Mouse (Mus musculus): ENCODE data around the gene Fbxo3. TPM values are rescaled to one million over a fixed set of nuclear protein-coding genes. Genes with fewer than 3 reads are reported as not detected.
"Not testable (repeated sequence)": the region's sequence is repeated elsewhere in the genome, so short reads cannot be mapped to it uniquely, and the experiment has no call there.

Fbxo3 gene
- polyA plus RNA-seq, 1 experiment from 2014 or later, result 47.3 TPM

DNA sequence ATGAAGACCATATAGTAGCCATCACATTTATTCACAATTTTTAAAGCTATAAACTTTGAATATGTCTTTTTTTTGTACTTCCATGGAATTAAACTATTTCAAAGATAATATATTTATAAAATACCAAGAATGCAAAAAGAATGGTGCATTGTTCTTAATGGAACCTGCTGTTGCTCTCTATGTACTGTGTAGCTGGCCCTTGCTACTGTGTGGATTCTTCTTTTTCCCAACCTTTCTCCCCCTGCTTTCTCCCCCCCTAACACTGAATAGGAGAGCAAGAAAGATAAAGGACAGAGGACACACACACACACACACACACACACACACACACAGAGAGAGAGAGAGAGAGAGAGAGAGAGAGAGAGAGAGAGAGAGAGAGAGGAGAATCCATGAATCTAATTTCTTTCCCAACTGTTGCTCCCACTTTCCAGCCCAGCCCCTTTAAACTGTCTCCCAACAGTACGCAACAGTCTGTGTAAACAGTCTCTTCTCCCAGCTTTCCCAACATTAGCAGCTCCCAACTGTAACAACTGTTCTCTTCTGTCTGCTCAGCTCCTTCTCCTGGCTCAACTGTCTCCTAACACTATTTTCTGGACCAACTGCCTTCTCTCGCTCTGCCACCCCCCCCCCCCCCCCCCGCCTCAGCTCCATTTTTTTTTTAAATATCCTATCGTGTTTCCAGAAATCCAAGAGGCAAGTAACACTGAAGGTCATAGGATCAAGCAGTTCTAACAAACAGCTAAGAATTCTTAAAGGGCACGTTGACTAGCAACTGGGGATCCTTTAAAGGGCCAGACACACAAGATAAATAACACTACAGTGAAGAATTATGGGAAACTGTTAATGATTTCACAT lies 16.3 kb downstream of the Fbxo3 start:
- Histone ChIP-seq H3K36me3 (ENCODE audit: control insufficient read depth, insufficient read depth, low read length) (peaks cover 66% of the 10 kb centered on the region), H3K27me3 (replicated peaks; ENCODE audit: control insufficient read depth, insufficient read depth, low read length) (no peaks in the 10 kb centered on the region), H3K9me3 (ENCODE audit: control insufficient read depth, low read length) (no peaks in the 10 kb centered on the region), H3K4me3 (ENCODE audit: low read depth, low read length) (no peak overlapping the region), H3K9ac (ENCODE audit: low read depth, low read length) (no peak overlapping the region), H3K4me2 (ENCODE audit: low read depth, low read length) (no peak overlapping the region), H3K4me1 (ENCODE audit: control insufficient read depth, insufficient read depth, low read length) (no peaks in the 10 kb centered on the region), H3K27ac (replicated peaks; ENCODE audit: low read depth, low read length) (no peak overlapping the region)
- no peak; the same call in 1 of the 2 replicates for ATAC-seq (ENCODE audit: low read depth)
- peak; percentile 32 for DNase-seq (ENCODE audit: low spot score)
- WGBS, result 35% methylated on average over 4 of the region's 5 CpGs

DNA sequence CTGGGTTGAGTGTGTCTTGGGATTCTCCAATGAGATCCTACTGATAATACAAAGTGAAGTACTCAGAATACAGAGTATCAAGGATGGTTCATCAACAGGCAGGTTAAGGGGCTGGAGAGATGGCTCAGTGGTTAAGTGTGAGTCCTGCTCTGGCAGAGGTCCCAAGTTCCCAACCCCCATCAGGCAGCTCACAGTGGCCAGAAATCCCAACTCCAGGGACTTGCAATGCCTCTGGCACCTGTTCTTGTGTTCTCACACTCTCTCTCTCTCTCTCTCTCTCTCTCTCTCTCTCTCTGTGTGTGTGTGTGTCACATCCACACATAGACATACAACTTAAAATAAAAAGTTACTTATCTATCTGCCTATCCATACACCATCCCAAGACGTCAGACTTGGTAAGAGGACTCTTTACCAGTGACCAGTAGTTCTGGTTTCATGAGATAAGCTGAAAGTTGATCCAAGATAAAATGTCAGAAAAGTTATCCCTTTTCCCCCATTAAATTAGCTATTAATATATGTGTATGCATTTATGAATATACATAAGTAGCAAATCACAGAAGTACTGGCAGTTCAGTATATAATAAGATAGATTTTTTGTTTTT lies 17.1 kb downstream of the Fbxo3 start:
- Histone ChIP-seq H3K9ac (ENCODE audit: low read depth, low read length) (no peak overlapping the region), H3K4me3 (ENCODE audit: low read depth, low read length) (no peak overlapping the region), H3K4me2 (ENCODE audit: low read depth, low read length) (no peak overlapping the region), H3K27ac (replicated peaks; ENCODE audit: low read depth, low read length) (no peak overlapping the region), H3K4me1 (ENCODE audit: control insufficient read depth, insufficient read depth, low read length) (no peaks in the 10 kb centered on the region), H3K36me3 (ENCODE audit: control insufficient read depth, insufficient read depth, low read length) (peaks cover 64% of the 10 kb centered on the region), H3K9me3 (ENCODE audit: control insufficient read depth, low read length) (no peaks in the 10 kb centered on the region), H3K27me3 (replicated peaks; ENCODE audit: control insufficient read depth, insufficient read depth, low read length) (no peaks in the 10 kb centered on the region)
- DNase-seq (ENCODE audit: low spot score), result no peak
- ATAC-seq (ENCODE audit: low read depth), result no peak
- WGBS, result 79% methylated on average over 1 of the region's 1 CpGs

DNA sequence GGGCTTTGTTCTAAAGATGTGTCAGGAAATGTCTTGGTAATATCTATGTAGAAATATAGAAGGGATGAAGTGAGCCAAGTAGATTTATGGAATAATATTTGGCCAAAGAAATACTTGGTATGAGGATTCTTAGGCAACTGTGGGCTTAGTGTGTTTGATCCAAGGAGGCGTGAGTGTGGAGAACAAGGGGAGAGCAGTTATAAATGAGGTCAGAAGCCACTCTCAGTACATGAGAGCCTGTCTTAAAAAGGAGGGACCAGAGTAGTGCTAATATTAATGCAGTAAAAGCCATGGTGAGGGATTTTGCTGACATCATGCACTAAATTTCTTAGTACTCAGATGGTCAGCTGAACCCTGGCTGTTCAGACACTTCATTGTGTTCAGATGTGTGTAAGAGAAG lies 30.9 kb downstream of the Fbxo3 start:
- ATAC-seq (ENCODE audit: low read depth) (no peak), DNase-seq (ENCODE audit: low spot score) (no peak)
- no peak overlapping the region for H3K4me2 ChIP-seq (ENCODE audit: low read depth, low read length)
- WGBS, result 95% methylated on average over 1 of the region's 1 CpGs
- H3K27me3 ChIP-seq (replicated peaks; ENCODE audit: control insufficient read depth, insufficient read depth, low read length), result no peaks in the 10 kb centered on the region
- H3K4me3 ChIP-seq (ENCODE audit: low read depth, low read length), result no peak overlapping the region
- no peak overlapping the region for H3K27ac ChIP-seq (replicated peaks; ENCODE audit: low read depth, low read length)
- no peak overlapping the region for H3K9ac ChIP-seq (ENCODE audit: low read depth, low read length)
- no peaks in the 10 kb centered on the region for H3K9me3 ChIP-seq (ENCODE audit: control insufficient read depth, low read length)
- H3K4me1 ChIP-seq (ENCODE audit: control insufficient read depth, insufficient read depth, low read length), result no peaks in the 10 kb centered on the region
- H3K36me3 ChIP-seq (ENCODE audit: control insufficient read depth, insufficient read depth, low read length), result peaks cover 48% of the 10 kb centered on the region

DNA sequence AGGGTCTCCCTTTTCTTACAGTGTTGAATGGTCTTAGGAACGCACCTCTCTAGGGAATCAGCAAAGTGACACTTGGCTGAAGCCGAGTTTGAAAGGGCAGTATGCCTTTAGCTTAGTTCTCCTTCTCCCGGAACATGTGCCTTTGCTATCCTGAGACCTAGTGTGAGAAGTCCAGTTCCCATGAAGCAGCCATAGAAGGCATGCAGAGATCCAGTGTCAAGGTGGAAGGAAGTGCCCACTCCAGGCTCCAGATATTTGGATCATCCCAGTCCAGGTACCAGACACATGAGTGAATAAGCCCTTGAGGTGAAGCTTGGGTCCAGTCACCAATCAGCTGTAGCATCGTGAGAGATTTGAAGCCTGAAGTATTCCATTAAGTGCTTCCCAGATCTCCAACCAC lies 31.4 kb downstream of the Fbxo3 start:
- H3K27ac ChIP-seq (replicated peaks; ENCODE audit: low read depth, low read length), result no peak overlapping the region
- no peaks in the 10 kb centered on the region for H3K4me1 ChIP-seq (ENCODE audit: control insufficient read depth, insufficient read depth, low read length)
- H3K9me3 ChIP-seq (ENCODE audit: control insufficient read depth, low read length), result no peaks in the 10 kb centered on the region
- peaks cover 42% of the 10 kb centered on the region for H3K36me3 ChIP-seq (ENCODE audit: control insufficient read depth, insufficient read depth, low read length)
- ATAC-seq (ENCODE audit: low read depth) (no peak), DNase-seq (ENCODE audit: low spot score) (no peak)
- 90% methylated on average over 4 of the region's 4 CpGs for WGBS
- H3K4me3 ChIP-seq (ENCODE audit: low read depth, low read length), result no peak overlapping the region
- no peaks in the 10 kb centered on the region for H3K27me3 ChIP-seq (replicated peaks; ENCODE audit: control insufficient read depth, insufficient read depth, low read length)
- H3K9ac ChIP-seq (ENCODE audit: low read depth, low read length), result no peak overlapping the region
- no peak overlapping the region for H3K4me2 ChIP-seq (ENCODE audit: low read depth, low read length)

DNA sequence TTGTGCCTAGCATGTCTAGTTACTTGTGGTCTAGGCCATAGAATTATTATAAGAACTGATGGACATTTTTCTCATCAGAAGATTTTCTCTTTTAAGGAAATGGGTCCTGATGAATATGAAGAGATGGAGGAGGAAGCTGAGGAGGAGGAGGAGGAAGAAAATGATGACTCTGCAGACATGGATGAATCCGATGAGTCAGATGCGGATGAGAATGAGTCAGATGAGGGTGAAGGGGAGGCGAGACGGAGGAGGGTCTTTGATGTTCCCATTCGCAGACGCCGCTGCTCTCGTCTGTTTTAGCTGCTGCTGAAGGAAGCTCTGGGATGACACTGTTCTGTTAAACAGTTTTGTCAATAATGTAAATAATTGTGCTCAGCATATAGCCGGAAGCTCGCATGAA lies 32.3 kb downstream of the Fbxo3 start:
- no peak overlapping the region for H3K9ac ChIP-seq (ENCODE audit: low read depth, low read length)
- H3K27me3 ChIP-seq (replicated peaks; ENCODE audit: control insufficient read depth, insufficient read depth, low read length), result no peaks in the 10 kb centered on the region
- H3K4me1 ChIP-seq (ENCODE audit: control insufficient read depth, insufficient read depth, low read length), result no peaks in the 10 kb centered on the region
- no peak overlapping the region for H3K4me3 ChIP-seq (ENCODE audit: low read depth, low read length)
- DNase-seq (ENCODE audit: low spot score) (no peak), ATAC-seq (ENCODE audit: low read depth) (no peak)
- H3K27ac ChIP-seq (replicated peaks; ENCODE audit: low read depth, low read length), result no peak overlapping the region
- peaks cover 34% of the 10 kb centered on the region for H3K36me3 ChIP-seq (ENCODE audit: control insufficient read depth, insufficient read depth, low read length)
- H3K9me3 ChIP-seq (ENCODE audit: control insufficient read depth, low read length), result no peaks in the 10 kb centered on the region
- no peak overlapping the region for H3K4me2 ChIP-seq (ENCODE audit: low read depth, low read length)
- 72% methylated on average over 10 of the region's 10 CpGs for WGBS

DNA sequence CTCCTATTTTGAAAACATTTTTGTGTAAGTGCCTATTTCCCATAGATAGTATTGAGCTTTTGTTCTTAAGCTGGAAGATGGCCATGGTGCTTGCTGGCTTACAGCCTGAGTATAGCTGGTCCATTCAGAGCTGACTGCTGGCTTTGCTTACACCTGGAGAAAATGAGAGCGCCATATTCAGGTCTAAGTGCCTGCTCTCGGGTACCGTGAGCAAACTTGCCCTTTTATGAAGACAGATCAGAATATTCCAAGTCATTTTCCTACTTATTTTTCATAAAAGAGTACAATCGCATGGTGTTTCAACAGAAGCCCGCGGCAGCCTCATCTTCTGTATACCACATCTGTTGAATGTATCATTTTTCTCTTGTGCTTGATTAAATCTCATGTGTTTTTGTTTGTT lies 33.5 kb downstream of the Fbxo3 start:
- Histone ChIP-seq H3K36me3 (ENCODE audit: control insufficient read depth, insufficient read depth, low read length) (peaks cover 26% of the 10 kb centered on the region), H3K27me3 (replicated peaks; ENCODE audit: control insufficient read depth, insufficient read depth, low read length) (no peaks in the 10 kb centered on the region), H3K9me3 (ENCODE audit: control insufficient read depth, low read length) (no peaks in the 10 kb centered on the region), H3K27ac (replicated peaks; ENCODE audit: low read depth, low read length) (no peak overlapping the region), H3K4me3 (ENCODE audit: low read depth, low read length) (no peak overlapping the region), H3K9ac (ENCODE audit: low read depth, low read length) (no peak overlapping the region), H3K4me2 (ENCODE audit: low read depth, low read length) (no peak overlapping the region), H3K4me1 (ENCODE audit: control insufficient read depth, insufficient read depth, low read length) (no peaks in the 10 kb centered on the region)
- WGBS, result 97% methylated on average over 6 of the region's 6 CpGs
- DNase-seq (ENCODE audit: low spot score) (no peak), ATAC-seq (ENCODE audit: low read depth) (no peak)

DNA sequence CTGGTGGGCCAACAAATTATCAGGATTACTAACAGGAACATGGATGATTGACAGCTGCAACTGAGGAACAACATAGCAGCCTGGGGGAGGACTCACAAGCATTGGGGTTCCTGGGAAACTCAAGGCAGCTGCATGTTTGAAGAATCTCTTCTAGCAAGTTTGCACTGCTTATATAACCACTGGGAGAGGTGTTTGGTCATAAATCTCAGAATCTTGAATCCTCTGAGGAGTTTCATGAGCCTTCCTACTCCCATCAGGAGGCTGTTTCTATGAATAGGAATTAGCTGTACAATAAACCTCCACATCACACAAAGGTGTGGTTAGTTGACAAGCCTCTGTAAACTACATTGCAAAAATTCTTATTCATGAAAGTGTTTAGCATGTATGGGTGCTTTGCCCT lies 35.1 kb downstream of the Fbxo3 start:
- no peak overlapping the region for H3K27ac ChIP-seq (replicated peaks; ENCODE audit: low read depth, low read length)

DNA sequence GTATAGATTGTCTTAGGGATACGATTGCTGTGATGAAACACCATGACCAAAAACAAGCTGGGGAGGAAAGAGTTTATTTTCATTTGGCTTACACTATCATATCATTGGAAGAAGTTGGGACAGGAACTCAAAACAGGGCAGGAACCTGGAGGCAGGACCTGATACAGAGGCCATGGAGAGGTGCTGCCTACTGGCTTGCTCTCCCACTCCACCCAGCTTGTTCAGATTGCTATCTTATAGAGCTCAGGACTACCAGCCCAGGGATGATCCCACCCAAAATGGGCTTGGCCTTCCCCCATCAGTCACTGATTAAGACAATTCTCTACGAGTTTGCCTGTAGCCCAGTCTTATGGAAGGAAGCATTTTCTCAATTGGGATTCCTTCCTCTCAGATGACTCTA lies 36.6 kb downstream of the Fbxo3 start:
- DNase-seq (ENCODE audit: low spot score) (no peak), ATAC-seq (ENCODE audit: low read depth) (no peak)
- Histone ChIP-seq H3K27me3 (replicated peaks; ENCODE audit: control insufficient read depth, insufficient read depth, low read length) (no peaks in the 10 kb centered on the region), H3K27ac (replicated peaks; ENCODE audit: low read depth, low read length) (no peak overlapping the region), H3K36me3 (ENCODE audit: control insufficient read depth, insufficient read depth, low read length) (peaks cover 23% of the 10 kb centered on the region), H3K9me3 (ENCODE audit: control insufficient read depth, low read length) (no peaks in the 10 kb centered on the region), H3K4me1 (ENCODE audit: control insufficient read depth, insufficient read depth, low read length) (no peaks in the 10 kb centered on the region), H3K4me3 (ENCODE audit: low read depth, low read length) (no peak overlapping the region), H3K4me2 (ENCODE audit: low read depth, low read length) (no peak overlapping the region), H3K9ac (ENCODE audit: low read depth, low read length) (no peak overlapping the region)
- 84% methylated on average over 2 of the region's 2 CpGs for WGBS

More for the DNA sequence above, 35.1 kb downstream of the Fbxo3 start:
- no peaks in the 10 kb centered on the region for H3K9me3 ChIP-seq (ENCODE audit: control insufficient read depth, low read length)
- H3K4me2 ChIP-seq (ENCODE audit: low read depth, low read length), result no peak overlapping the region
- H3K4me1 ChIP-seq (ENCODE audit: control insufficient read depth, insufficient read depth, low read length), result no peaks in the 10 kb centered on the region
- DNase-seq (ENCODE audit: low spot score), result peak; percentile 42
- ATAC-seq (ENCODE audit: low read depth), result no peak
- no peak overlapping the region for H3K4me3 ChIP-seq (ENCODE audit: low read depth, low read length)
- H3K27me3 ChIP-seq (replicated peaks; ENCODE audit: control insufficient read depth, insufficient read depth, low read length), result no peaks in the 10 kb centered on the region
- peaks cover 26% of the 10 kb centered on the region for H3K36me3 ChIP-seq (ENCODE audit: control insufficient read depth, insufficient read depth, low read length)
- no peak overlapping the region for H3K9ac ChIP-seq (ENCODE audit: low read depth, low read length)

DNA sequence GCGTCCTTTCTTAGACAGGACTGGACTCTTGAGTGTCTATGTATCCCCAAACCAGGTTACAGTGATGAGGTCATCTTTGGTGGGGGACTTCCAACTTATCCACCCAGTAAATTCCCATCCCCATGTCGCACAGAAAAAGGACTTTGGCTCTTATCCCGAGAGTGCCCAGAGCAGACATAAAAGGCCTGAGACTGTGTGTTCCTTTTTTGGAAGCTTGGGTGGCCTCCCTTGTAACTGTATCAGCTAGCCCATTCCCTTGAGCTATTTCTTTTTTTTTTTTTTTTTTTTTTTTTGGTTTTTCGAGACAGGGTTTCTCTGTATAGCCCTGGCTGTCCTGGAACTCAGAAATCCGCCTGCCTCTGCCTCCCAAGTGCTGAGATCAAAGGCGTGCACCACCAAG lies 38.0 kb downstream of the Fbxo3 start, which contains the start of gene Gm10912:
TSS of gene Gm10912 (plus strand) at position 301 of the 400 bp plus-strand sequence.
- H3K4me3 ChIP-seq (ENCODE audit: low read depth, low read length); ATAC-seq (ENCODE audit: low read depth); H3K27ac ChIP-seq (replicated peaks; ENCODE audit: low read depth, low read length); DNase-seq (ENCODE audit: low spot score); H3K4me2 ChIP-seq (ENCODE audit: low read depth, low read length); H3K27me3 ChIP-seq (replicated peaks; ENCODE audit: control insufficient read depth, insufficient read depth, low read length); H3K4me1 ChIP-seq (ENCODE audit: control insufficient read depth, insufficient read depth, low read length); H3K9me3 ChIP-seq (ENCODE audit: control insufficient read depth, low read length); H3K9ac ChIP-seq (ENCODE audit: low read depth, low read length): not testable (repeated sequence)
- WGBS, result 92% methylated on average over 5 of the region's 6 CpGs
- H3K36me3 ChIP-seq (ENCODE audit: control insufficient read depth, insufficient read depth, low read length), result peaks cover 14% of the 10 kb centered on the region; the same call in 1 of the 2 replicates
